Mouse (Mus musculus) embryonic facial prominence, embryonic 12.5 days (tissue): ENCODE results near the gene S1pr3. TPM values are rescaled to one million over a fixed set of nuclear protein-coding genes. Genes with fewer than 3 reads are reported as not detected.

Source experiments
- ATAC-seq: fragments of 200-750 bp; cut with Nextera tagmentation; 2 replicates; pipeline ENCODE4 v1.8.0; 2017; ENCODE audit not compliant: insufficient number of reproducible peaks, insufficient read depth, low FRiP score, low TSS enrichment
- H3K27ac ChIP-seq: fragments of 300-500 bp; sonication (generic); 2 replicates; pipeline ENCODE4 v1.5.1; 2016; ENCODE audit warnings: mild to moderate bottlenecking
- H3K27me3 ChIP-seq: fragments of 300-500 bp; sonication (generic); 2 replicates; pipeline ENCODE4 v1.6.1; 2016; ENCODE audit warnings: mild to moderate bottlenecking, moderate library complexity
- H3K36me3 ChIP-seq: fragments of 300-500 bp; sonication (generic); 2 replicates; pipeline ENCODE4 v1.6.1; 2016; ENCODE audit warnings: mild to moderate bottlenecking
- H3K4me1 ChIP-seq: fragments of 300-500 bp; sonication (generic); 2 replicates; pipeline ENCODE4 v1.6.1; 2016
- H3K4me2 ChIP-seq: fragments of 300-500 bp; sonication (generic); replicated peaks from 2 replicates; pipeline ENCODE4 v1.6.1; 2016; ENCODE audit warnings: mild to moderate bottlenecking, moderate library complexity
- H3K4me3 ChIP-seq: fragments of 300-500 bp; sonication (generic); 2 replicates; pipeline ENCODE4 v1.5.1; 2016; ENCODE audit warnings: mild to moderate bottlenecking
- H3K9ac ChIP-seq: fragments of 300-500 bp; sonication (generic); 2 replicates; pipeline ENCODE4 v1.6.1; 2016; ENCODE audit warnings: mild to moderate bottlenecking, moderate library complexity
- H3K9me3 ChIP-seq: fragments of 300-500 bp; sonication (generic); 2 replicates; pipeline ENCODE4 v1.6.1; 2016; ENCODE audit warnings: mild to moderate bottlenecking, moderate library complexity
- WGBS: fragments of 180-500 bp; shearing (Covaris S2); methylation state at CpG from one replicate; pipeline ENCODE4 v1.1.7; 2016; 5-methylcytosine and 5-hydroxymethylcytosine counted together
- polyA plus RNA-seq: library from polyadenylated mRNA; unstranded; fragments of >200 nt; fragmentation: Nextera tagmentation; extraction: Ambion mirVana; gene quantifications from 2 replicates; pipeline ENCODE4 v1.2.1, GENCODE M21; 2016

Gene S1pr3
- polyA plus RNA-seq, 1 experiment from 2014 or later, result 144 TPM

GRCm38 (mm10) chr13:51423647-51424046 lies 15.2 kb downstream of the S1pr3 start:
- H3K4me1 ChIP-seq, result no peaks in the 10 kb centered on the region
- H3K27me3 ChIP-seq, result no peaks in the 10 kb centered on the region
- H3K9me3 ChIP-seq, result no peaks in the 10 kb centered on the region
- H3K36me3 ChIP-seq, result peaks cover 51% of the 10 kb centered on the region
- H3K9ac ChIP-seq, result no peak overlapping the region
- no peak overlapping the region for H3K4me2 ChIP-seq
- H3K4me3 ChIP-seq, result no peak overlapping the region
- no peak for ATAC-seq
- WGBS, result 72% methylated on average over 9 of the region's 9 CpGs
- H3K27ac ChIP-seq, result no peak overlapping the region

- WGBS, result 14% methylated on average over 5 of the region's 5 CpGs
- no peak for ATAC-seq
- Histone ChIP-seq H3K27me3 (no peaks in the 10 kb centered on the region), H3K36me3 (peaks cover 41% of the 10 kb centered on the region), H3K27ac (no peak overlapping the region), H3K9me3 (no peaks in the 10 kb centered on the region), H3K4me2 (no peak overlapping the region), H3K4me1 (no peaks in the 10 kb centered on the region), H3K9ac (no peak overlapping the region), H3K4me3 (no peak overlapping the region)
Observed at GRCm38 (mm10) chr13:51424647-51425046, 16.2 kb downstream of the S1pr3 start.

GRCm38 (mm10) chr13:51425662-51426443 lies 17.4 kb downstream of the S1pr3 start:
- 84% methylated on average over 4 of the region's 4 CpGs for WGBS
- H3K9me3 ChIP-seq, result no peaks in the 10 kb centered on the region
- H3K4me1 ChIP-seq, result no peaks in the 10 kb centered on the region
- H3K4me3 ChIP-seq, result no peak overlapping the region
- H3K9ac ChIP-seq, result no peak overlapping the region
- H3K36me3 ChIP-seq, result peaks cover 29% of the 10 kb centered on the region
- H3K27me3 ChIP-seq, result no peaks in the 10 kb centered on the region
- H3K4me2 ChIP-seq, result no peak overlapping the region
- no peak for ATAC-seq
- H3K27ac ChIP-seq, result no peak overlapping the region

GRCm38 (mm10) chr13:51433371-51433770 lies 24.9 kb downstream of the S1pr3 start:
- no peaks in the 10 kb centered on the region for H3K9me3 ChIP-seq
- no peak overlapping the region for H3K9ac ChIP-seq
- 64% methylated on average over 3 of the region's 3 CpGs for WGBS
- no peak for ATAC-seq
- H3K27me3 ChIP-seq, result no peaks in the 10 kb centered on the region
- H3K27ac ChIP-seq, result no peak overlapping the region
- no peak overlapping the region for H3K4me2 ChIP-seq
- no peaks in the 10 kb centered on the region for H3K4me1 ChIP-seq
- H3K4me3 ChIP-seq, result no peak overlapping the region
- H3K36me3 ChIP-seq, result no peaks in the 10 kb centered on the region

- Histone ChIP-seq H3K9me3 (no peaks in the 10 kb centered on the region), H3K4me1 (no peaks in the 10 kb centered on the region), H3K9ac (no peak overlapping the region), H3K4me3 (no peak overlapping the region), H3K27ac (no peak overlapping the region), H3K36me3 (no peaks in the 10 kb centered on the region), H3K27me3 (no peaks in the 10 kb centered on the region), H3K4me2 (no peak overlapping the region)
- no peak for ATAC-seq
- 56% methylated on average over 2 of the region's 2 CpGs for WGBS
Observed at GRCm38 (mm10) chr13:51434460-51434859, 26.0 kb downstream of the S1pr3 start.

GRCm38 (mm10) chr13:51435146-51435545 lies 26.7 kb downstream of the S1pr3 start:
- 61% methylated on average over 2 of the region's 2 CpGs for WGBS
- Histone ChIP-seq H3K4me3 (no peak overlapping the region), H3K27me3 (no peaks in the 10 kb centered on the region), H3K27ac (no peak overlapping the region), H3K9me3 (no peaks in the 10 kb centered on the region), H3K9ac (no peak overlapping the region), H3K4me1 (no peaks in the 10 kb centered on the region), H3K4me2 (no peak overlapping the region), H3K36me3 (no peaks in the 10 kb centered on the region)
- ATAC-seq, result no peak

- Histone ChIP-seq H3K27me3 (no peaks in the 10 kb centered on the region), H3K9me3 (no peaks in the 10 kb centered on the region), H3K4me2 (no peak overlapping the region), H3K9ac (no peak overlapping the region), H3K36me3 (no peaks in the 10 kb centered on the region), H3K4me1 (no peaks in the 10 kb centered on the region), H3K27ac (no peak overlapping the region), H3K4me3 (no peak overlapping the region)
- WGBS, result 79% methylated on average over 14 of the region's 14 CpGs
- no peak for ATAC-seq
Observed at GRCm38 (mm10) chr13:51437105-51438085, 29.0 kb downstream of the S1pr3 start.

GRCm38 (mm10) chr13:51442922-51443321 lies 34.5 kb downstream of the S1pr3 start:
- H3K4me1 ChIP-seq, result no peaks in the 10 kb centered on the region
- H3K4me2 ChIP-seq, result no peak overlapping the region
- 88% methylated on average over 8 of the region's 8 CpGs for WGBS
- H3K27ac ChIP-seq, result no peak overlapping the region
- no peak for ATAC-seq
- H3K9ac ChIP-seq, result no peak overlapping the region
- H3K4me3 ChIP-seq, result no peak overlapping the region
- no peaks in the 10 kb centered on the region for H3K9me3 ChIP-seq
- no peaks in the 10 kb centered on the region for H3K27me3 ChIP-seq
- H3K36me3 ChIP-seq, result no peaks in the 10 kb centered on the region

- no peaks in the 10 kb centered on the region for H3K36me3 ChIP-seq
- no peak for ATAC-seq
- H3K4me1 ChIP-seq, result no peaks in the 10 kb centered on the region
- no peaks in the 10 kb centered on the region for H3K27me3 ChIP-seq
- no peak overlapping the region for H3K27ac ChIP-seq
- no peaks in the 10 kb centered on the region for H3K9me3 ChIP-seq
- no peak overlapping the region for H3K4me3 ChIP-seq
- H3K9ac ChIP-seq, result no peak overlapping the region
- no peak overlapping the region for H3K4me2 ChIP-seq
- WGBS, result 75% methylated on average over 4 of the region's 4 CpGs
Observed at GRCm38 (mm10) chr13:51446550-51446949, 38.1 kb downstream of the S1pr3 start.

GRCm38 (mm10) chr13:51456190-51456878 lies 47.9 kb downstream of the S1pr3 start:
- 20% methylated on average over 4 of the region's 4 CpGs for WGBS
- no peaks in the 10 kb centered on the region for H3K36me3 ChIP-seq
- H3K4me2 ChIP-seq, result no peak overlapping the region
- H3K9ac ChIP-seq, result no peak overlapping the region
- no peak for ATAC-seq
- no peaks in the 10 kb centered on the region for H3K9me3 ChIP-seq
- H3K4me3 ChIP-seq, result no peak overlapping the region
- no peaks in the 10 kb centered on the region for H3K27me3 ChIP-seq
- no peaks in the 10 kb centered on the region for H3K4me1 ChIP-seq
- no peak overlapping the region for H3K27ac ChIP-seq

GRCm38 (mm10) chr13:51464294-51464693 lies 55.9 kb downstream of the S1pr3 start:
- H3K4me2 ChIP-seq, result no peak overlapping the region
- H3K9ac ChIP-seq, result no peak overlapping the region
- no peak overlapping the region for H3K27ac ChIP-seq
- H3K9me3 ChIP-seq, result no peaks in the 10 kb centered on the region
- no peaks in the 10 kb centered on the region for H3K36me3 ChIP-seq
- 61% methylated on average over 4 of the region's 4 CpGs for WGBS
- no peaks in the 10 kb centered on the region for H3K4me1 ChIP-seq
- no peak overlapping the region for H3K4me3 ChIP-seq
- no peaks in the 10 kb centered on the region for H3K27me3 ChIP-seq
- no peak for ATAC-seq
